Mouse (Mus musculus) heart, adult 2 months (tissue): ENCODE measurements around the gene Vezt.

Experiments used
- CTCF ChIP-seq: fragments of 200-600 bp; IDR thresholded peaks from 2 replicates; pipeline ENCODE4 v1.8.1; 2022; ENCODE audit warnings: antibody characterized with exemption, mild to moderate bottlenecking, moderate library complexity
- POLR2A ChIP-seq: fragments of 200-500 bp; IDR thresholded peaks from 2 replicates; pipeline ENCODE4 v1.6.1; 2011; ENCODE audit warnings: mild to moderate bottlenecking, low read depth, low read length, control low read depth; ENCODE audit not compliant: insufficient read depth

GRCm38 (mm10) chr10:93912136-93912855, 123.3 kb downstream of the Vezt start:
- no peak for TF ChIP-seq CTCF
- TF ChIP-seq POLR2A: no peak
